Mouse (Mus musculus) liver, postnatal 0 days (tissue): ENCODE data around the gene Rtbdn. TPM values are rescaled to one million over a fixed set of nuclear protein-coding genes. Genes with fewer than 3 reads are reported as not detected.

ENCODE experiments used
- ATAC-seq: fragments of 200-750 bp; cut with Nextera tagmentation; 2 replicates; pipeline ENCODE4 v1.8.0; 2017; ENCODE audit warnings: mild to moderate bottlenecking, moderate library complexity
- DNase-seq: peaks from one replicate; pipeline ENCODE4 v3.0.0-alpha.2; 2016
- H3K27ac ChIP-seq: fragments of 300-500 bp; sonication (generic); 2 replicates; pipeline ENCODE4 v1.5.1; 2014; ENCODE audit warnings: antibody characterized with exemption, moderate library complexity, mild to moderate bottlenecking, low read depth
- H3K27me3 ChIP-seq: fragments of 300-500 bp; sonication (generic); 2 replicates; pipeline ENCODE4 v1.6.1; 2014; ENCODE audit warnings: low read length, control low read depth, mixed read lengths; ENCODE audit not compliant: insufficient read depth
- H3K36me3 ChIP-seq: fragments of 300-500 bp; sonication (generic); replicated peaks from 2 replicates; pipeline ENCODE4 v1.6.1; 2014; ENCODE audit warnings: mild to moderate bottlenecking, control low read depth, low read length, moderate library complexity, mixed read lengths; ENCODE audit not compliant: insufficient read depth
- H3K4me1 ChIP-seq: fragments of 300-500 bp; sonication (generic); 2 replicates; pipeline ENCODE4 v1.6.1; 2014; ENCODE audit warnings: antibody characterized with exemption, mild to moderate bottlenecking, control low read depth; ENCODE audit not compliant: insufficient read depth
- H3K4me2 ChIP-seq: fragments of 300-500 bp; sonication (generic); 2 replicates; pipeline ENCODE4 v1.6.1; 2014; ENCODE audit warnings: low read depth, mild to moderate bottlenecking, low read length, moderate library complexity, mixed read lengths
- H3K4me3 ChIP-seq: fragments of 300-500 bp; sonication (generic); 2 replicates; pipeline ENCODE4 v1.5.1; 2014; ENCODE audit warnings: low read depth, low read length
- H3K9ac ChIP-seq: fragments of 300-500 bp; sonication (generic); replicated peaks from 2 replicates; pipeline ENCODE4 v1.6.1; 2014; ENCODE audit warnings: mild to moderate bottlenecking, moderate library complexity
- H3K9me3 ChIP-seq: fragments of 300-500 bp; sonication (generic); 2 replicates; pipeline ENCODE4 v1.6.1; 2016; ENCODE audit warnings: mild to moderate bottlenecking, control low read depth, low read length, mixed read lengths
- CTCF ChIP-seq: sonication (generic); IDR thresholded peaks from 2 replicates; pipeline ENCODE4 v1.5.1; 2016; ENCODE audit warnings: antibody characterized with exemption, low read depth
- EP300 ChIP-seq: IDR thresholded peaks from 2 replicates; pipeline ENCODE4 v1.6.1; 2016; ENCODE audit warnings: antibody characterized with exemption, low read depth, mild to moderate bottlenecking
- WGBS: fragments of 180-500 bp; shearing (Covaris S2); extraction: QIAGEN DNeasy Blood & Tissue Kit; methylation state at CpG from one replicate; pipeline ENCODE4 v1.1.7; 2014; ENCODE audit not compliant: insufficient replicate concordance; 5-methylcytosine and 5-hydroxymethylcytosine counted together
- polyA plus RNA-seq: library from polyadenylated mRNA; unstranded; fragments of >200 nt; fragmentation: Nextera tagmentation; extraction: Ambion mirVana; gene quantifications from 2 replicates; pipeline ENCODE4 v1.2.1, GENCODE M21; 2015

Gene Rtbdn
- polyA plus RNA-seq, 1 experiment from 2014 or later, result not detected

DNA sequence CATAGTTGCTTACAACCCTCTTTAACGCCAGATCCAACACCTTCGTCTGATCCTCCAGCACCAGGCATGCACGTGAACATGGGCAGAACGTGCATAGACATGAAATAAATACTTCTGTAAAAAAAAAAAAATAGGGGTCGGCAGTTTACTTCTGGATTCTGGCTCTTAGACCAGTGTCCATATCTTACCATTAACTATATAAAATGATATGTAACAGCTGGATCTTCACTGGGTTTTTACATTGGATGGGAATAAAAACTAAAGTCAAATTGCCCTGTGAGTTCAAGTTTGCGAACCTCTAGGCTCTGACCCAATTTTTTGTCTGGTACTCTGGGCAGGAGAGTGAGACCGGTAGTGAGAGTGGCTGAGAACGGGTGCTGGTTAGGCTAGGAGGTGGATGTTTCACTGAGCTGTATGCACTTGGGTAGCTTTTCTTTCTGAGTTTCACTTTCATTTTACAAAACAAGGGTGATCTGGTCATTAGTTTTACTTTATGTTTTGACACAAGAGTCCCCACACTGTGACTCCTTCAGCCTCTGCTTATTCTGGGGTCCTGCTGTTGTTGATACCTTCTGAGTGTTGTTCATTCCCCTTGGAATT is 27.9 kb downstream of the Rtbdn start:
- TF ChIP-seq CTCF (no peak), EP300 (no peak)
- peak overlapping the region; percentile 96 for H3K4me2 ChIP-seq
- ATAC-seq (no peak), DNase-seq (no peak)
- H3K27ac ChIP-seq, result peak overlapping the region; percentile 98
- H3K9me3 ChIP-seq, result no peaks in the 10 kb centered on the region
- H3K27me3 ChIP-seq, result no peaks in the 10 kb centered on the region
- peak overlapping the region; percentile 70; the same call in 1 of the 2 replicates for H3K4me3 ChIP-seq
- H3K9ac ChIP-seq, result peak overlapping the region; percentile 93
- peaks cover 39% of the 10 kb centered on the region for H3K36me3 ChIP-seq
- peaks cover 49% of the 10 kb centered on the region for H3K4me1 ChIP-seq
- WGBS, result 72% methylated on average over 8 of the region's 8 CpGs

GRCm38 (mm10) chr8:84975434-84975833 is 28.6 kb downstream of the Rtbdn start:
- DNase-seq, result peak; percentile 82
- Histone ChIP-seq H3K36me3 (peaks cover 39% of the 10 kb centered on the region), H3K4me1 (peaks cover 52% of the 10 kb centered on the region)

GRCm38 (mm10) chr8:84976031-84976762 is 29.4 kb downstream of the Rtbdn start:
- TF ChIP-seq EP300, result no peak
- peak; percentile 29 for TF ChIP-seq CTCF
- peak; percentile 62 for ATAC-seq
- Histone ChIP-seq H3K9ac (peak overlapping the region; percentile 93), H3K4me2 (peak overlapping the region; percentile 96), H3K4me1 (peaks cover 59% of the 10 kb centered on the region), H3K4me3 (peak overlapping the region; percentile 70), H3K9me3 (no peaks in the 10 kb centered on the region), H3K27ac (peak overlapping the region; percentile 98), H3K27me3 (no peaks in the 10 kb centered on the region), H3K36me3 (peaks cover 38% of the 10 kb centered on the region)
- DNase-seq, result peak; percentile 97
- 1% methylated on average over 40 of the region's 61 CpGs for WGBS

More at GRCm38 (mm10) chr8:84975434-84975833, 28.6 kb downstream of the Rtbdn start:
- 33% methylated on average over 7 of the region's 7 CpGs for WGBS
- Histone ChIP-seq H3K4me3 (peak overlapping the region; percentile 70), H3K27me3 (no peaks in the 10 kb centered on the region), H3K9ac (peak overlapping the region; percentile 93), H3K27ac (peak overlapping the region; percentile 98), H3K4me2 (peak overlapping the region; percentile 96), H3K9me3 (no peaks in the 10 kb centered on the region)
- 0 out of 2 replicates have a peak, but pooled peaks have one; percentile 33 for TF ChIP-seq EP300
- peak; percentile 96 for TF ChIP-seq CTCF
- no peak for ATAC-seq

DNA sequence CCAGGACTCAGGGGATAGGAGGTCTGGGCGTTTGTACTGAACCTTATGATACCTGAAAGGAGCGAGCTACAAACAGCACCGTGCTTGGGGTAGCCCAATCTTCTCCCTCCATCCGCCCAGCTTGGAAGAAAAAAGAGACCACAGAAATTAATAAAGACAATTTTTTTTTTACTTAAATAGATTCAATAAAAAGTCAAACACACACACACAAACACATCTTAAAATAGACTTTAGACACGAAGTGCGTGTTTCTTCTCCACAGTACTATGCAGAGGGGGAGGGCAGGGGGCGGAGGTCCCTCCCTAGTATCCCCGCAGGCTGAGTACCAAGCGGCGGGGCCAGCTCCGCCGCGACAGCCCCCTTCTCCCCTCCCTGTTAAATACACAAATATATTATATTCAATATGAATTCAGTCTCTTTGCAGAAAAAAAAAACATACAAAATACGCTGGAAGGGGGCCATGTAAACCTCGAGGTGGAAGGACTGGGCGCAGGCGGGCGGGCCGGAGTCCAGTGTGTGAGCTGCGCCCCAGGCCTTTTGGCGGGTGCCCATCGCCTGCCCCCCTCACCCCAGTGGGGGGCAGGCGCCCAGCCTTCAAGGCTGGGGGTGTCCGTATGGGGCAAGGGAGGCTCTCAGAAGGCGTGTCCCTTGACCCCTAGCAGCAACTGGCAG is 30.1 kb downstream of the Rtbdn start:
- H3K27me3 ChIP-seq, result no peaks in the 10 kb centered on the region
- peak overlapping the region; percentile 98 for H3K27ac ChIP-seq
- peak overlapping the region; percentile 93 for H3K9ac ChIP-seq
- ATAC-seq (no peak), DNase-seq (no peak)
- peaks cover 31% of the 10 kb centered on the region for H3K36me3 ChIP-seq
- H3K9me3 ChIP-seq, result no peaks in the 10 kb centered on the region
- TF ChIP-seq EP300 (no peak), CTCF (no peak)
- H3K4me2 ChIP-seq, result peak overlapping the region; percentile 96
- H3K4me1 ChIP-seq, result peaks cover 66% of the 10 kb centered on the region
- under 1% methylated on average over 25 of the region's 25 CpGs for WGBS
- peak overlapping the region; percentile 70 for H3K4me3 ChIP-seq

DNA sequence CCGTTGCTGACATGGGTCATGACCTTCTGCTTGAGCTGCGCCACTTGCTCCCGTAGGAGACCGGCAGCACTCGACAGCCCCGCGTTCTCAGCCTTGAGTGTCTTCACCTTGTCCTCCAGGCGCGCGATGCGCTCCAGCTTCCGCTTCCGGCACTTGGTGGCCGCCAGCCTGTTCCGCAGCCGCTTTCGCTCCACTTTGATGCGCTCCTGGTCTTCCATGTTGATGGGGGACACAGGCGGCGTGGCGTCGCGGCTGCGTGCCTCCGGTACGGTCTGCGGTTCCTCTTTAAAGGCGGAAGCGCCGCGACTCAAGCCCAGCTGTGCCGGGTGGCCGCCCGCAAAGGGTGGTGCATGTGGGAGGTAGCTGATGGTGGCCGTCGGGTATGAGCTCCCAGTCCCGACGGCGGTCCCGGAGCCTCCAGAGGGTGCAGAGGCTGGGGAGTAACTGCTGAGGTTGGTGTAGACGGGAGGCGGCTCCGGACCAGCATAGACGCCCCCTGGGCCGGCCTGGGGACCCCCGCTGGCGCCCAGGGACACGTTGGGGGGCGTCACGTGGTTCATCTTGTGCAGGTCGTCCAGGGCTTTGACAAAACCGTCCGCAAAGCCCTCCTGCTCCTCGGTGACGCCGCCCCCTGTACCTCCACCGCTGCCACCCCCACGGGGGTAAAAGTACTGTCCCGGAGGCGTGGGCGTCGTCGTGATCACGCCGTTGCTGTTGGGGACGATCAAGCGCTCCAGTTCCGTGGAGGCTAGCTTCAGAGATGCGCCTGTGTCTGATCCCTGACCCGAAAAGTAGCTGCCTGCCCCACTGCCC is 30.9 kb downstream of the Rtbdn start:
- TF ChIP-seq CTCF, result no peak
- TF ChIP-seq EP300, result no peak
- H3K4me2 ChIP-seq, result peak overlapping the region; percentile 96
- ATAC-seq (no peak), DNase-seq (peak; percentile 80)
- H3K9me3 ChIP-seq, result no peaks in the 10 kb centered on the region
- peaks cover 74% of the 10 kb centered on the region for H3K4me1 ChIP-seq
- H3K36me3 ChIP-seq, result peaks cover 23% of the 10 kb centered on the region
- H3K27ac ChIP-seq, result peak overlapping the region; percentile 98
- WGBS, result under 1% methylated on average over 70 of the region's 70 CpGs
- no peaks in the 10 kb centered on the region for H3K27me3 ChIP-seq
- H3K9ac ChIP-seq, result peak overlapping the region; percentile 93
- H3K4me3 ChIP-seq, result peak overlapping the region; percentile 70
